Mouse (Mus musculus) forebrain, embryonic 10.5 days (tissue): ENCODE data around the gene Ing4. TPM values are rescaled to one million over a fixed set of nuclear protein-coding genes. Genes with fewer than 3 reads are reported as not detected.

Experiments used
- DNase-seq: peaks from one replicate; pipeline ENCODE4 v3.0.0-alpha.2; 2017; ENCODE audit warnings: low spot score; ENCODE audit errors: extremely low spot score
- H3K27ac ChIP-seq: fragments of 300-500 bp; sonication (generic); 2 replicates; pipeline ENCODE4 v1.5.1; 2016; ENCODE audit warnings: mild to moderate bottlenecking
- H3K27me3 ChIP-seq: fragments of 300-500 bp; sonication (generic); 2 replicates; pipeline ENCODE4 v1.6.1; 2016; ENCODE audit warnings: mild to moderate bottlenecking; ENCODE audit not compliant: poor library complexity, severe bottlenecking
- H3K36me3 ChIP-seq: fragments of 300-500 bp; sonication (generic); replicated peaks from 2 replicates; pipeline ENCODE4 v1.6.1; 2016; ENCODE audit warnings: mild to moderate bottlenecking, moderate library complexity
- H3K4me1 ChIP-seq: fragments of 300-500 bp; sonication (generic); 2 replicates; pipeline ENCODE4 v1.6.1; 2016
- H3K4me3 ChIP-seq: fragments of 300-500 bp; sonication (generic); 2 replicates; pipeline ENCODE4 v1.5.1; 2016; ENCODE audit warnings: mild to moderate bottlenecking, moderate library complexity
- H3K9me3 ChIP-seq: fragments of 300-500 bp; sonication (generic); 2 replicates; pipeline ENCODE4 v1.6.1; 2016; ENCODE audit warnings: mild to moderate bottlenecking, moderate library complexity
- WGBS: fragments of 180-500 bp; shearing (Covaris S2); methylation state at CpG from one replicate; pipeline ENCODE4 v1.1.7; 2016; 5-methylcytosine and 5-hydroxymethylcytosine counted together
- polyA plus RNA-seq: library from polyadenylated mRNA; unstranded; fragments of >200 nt; fragmentation: Nextera tagmentation; extraction: Ambion mirVana; gene quantifications from 2 replicates; pipeline ENCODE4 v1.2.1, GENCODE M21; 2016

The Ing4 gene
- polyA plus RNA-seq, result 117 and 121 TPM in 2 replicates

DNA sequence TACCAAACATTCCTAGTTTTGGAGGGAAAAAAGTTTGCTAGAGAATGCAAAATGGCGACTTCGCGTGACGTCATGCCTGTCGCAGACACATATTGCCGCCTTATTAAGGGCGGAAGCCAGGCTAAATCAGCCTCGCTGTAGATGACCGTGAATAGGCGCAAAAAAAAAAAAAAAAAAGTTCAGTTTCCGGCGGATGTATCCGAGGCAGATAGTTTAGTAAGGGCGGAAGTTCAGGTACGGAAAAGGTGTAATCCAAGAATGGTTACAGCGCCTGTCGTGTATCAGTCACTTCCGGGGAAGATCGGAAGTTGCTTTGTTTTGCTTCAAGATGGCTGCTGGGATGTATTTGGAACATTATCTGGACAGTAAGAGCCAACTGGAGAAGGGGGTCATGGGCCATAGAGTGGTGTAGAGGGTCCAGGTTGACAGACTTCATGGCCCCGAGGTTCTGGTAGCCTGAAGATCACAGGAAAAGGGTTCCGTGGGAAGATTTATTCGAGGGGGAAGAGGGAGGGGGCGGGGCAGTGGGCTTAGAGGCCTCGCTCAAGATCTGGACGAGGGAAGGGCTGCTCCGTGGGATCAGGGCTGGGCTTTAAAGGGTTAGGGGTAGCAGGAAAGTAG lies at the start of gene Ing4:
Gene Ing4 (plus strand): TSS at position 228 of the 621 bp plus-strand sequence.
- WGBS, result under 1% methylated on average over 26 of the region's 26 CpGs

GRCm38 (mm10) chr6:124992241-124992640 lies 47.3 kb upstream of the Ing4 start:
- WGBS, result 86% methylated on average over 4 of the region's 4 CpGs
- H3K9me3 ChIP-seq, result peaks cover 15% of the 10 kb centered on the region
- no peaks in the 10 kb centered on the region for H3K36me3 ChIP-seq
- H3K4me1 ChIP-seq, result peaks cover 21% of the 10 kb centered on the region
- no peak for DNase-seq
- no peak overlapping the region for H3K27ac ChIP-seq
- H3K27me3 ChIP-seq, result peaks cover 60% of the 10 kb centered on the region
- no peak overlapping the region for H3K4me3 ChIP-seq

More for the DNA sequence above, at the start of gene Ing4:
- no peaks in the 10 kb centered on the region for H3K9me3 ChIP-seq
- H3K27ac ChIP-seq, result peak within 1 kb of the TSS; percentile 91
- H3K4me1 ChIP-seq, result peaks cover 19% of the 10 kb centered on the region
- H3K36me3 ChIP-seq, result peaks cover 59% of the 10 kb centered on the region
- peak; percentile 85 for DNase-seq
- H3K27me3 ChIP-seq, result no peaks in the 10 kb centered on the region
- peak within 1 kb of the TSS; percentile 79 for H3K4me3 ChIP-seq

- DNase-seq, result no peak
- peaks cover 15% of the 10 kb centered on the region for H3K9me3 ChIP-seq
- H3K36me3 ChIP-seq, result no peaks in the 10 kb centered on the region
- peaks cover 71% of the 10 kb centered on the region for H3K27me3 ChIP-seq
- peaks cover 30% of the 10 kb centered on the region for H3K4me1 ChIP-seq
- H3K4me3 ChIP-seq, result no peak overlapping the region
- H3K27ac ChIP-seq, result no peak overlapping the region
- WGBS, result 85% methylated on average over 9 of the region's 9 CpGs
These were observed 46.2 kb upstream of the Ing4 start for GRCm38 (mm10) chr6:124993365-124993764.

GRCm38 (mm10) chr6:124993876-124994275 lies 45.7 kb upstream of the Ing4 start:
- Histone ChIP-seq H3K36me3 (no peaks in the 10 kb centered on the region), H3K9me3 (peaks cover 15% of the 10 kb centered on the region), H3K27me3 (peaks cover 76% of the 10 kb centered on the region), H3K4me1 (peaks cover 30% of the 10 kb centered on the region), H3K4me3 (peak overlapping the region; percentile 14; the same call in 1 of the 2 replicates), H3K27ac (peak overlapping the region; percentile 40; the same call in 1 of the 2 replicates)
- 18% methylated on average over 11 of the region's 11 CpGs for WGBS
- DNase-seq, result peak; percentile 42

DNA sequence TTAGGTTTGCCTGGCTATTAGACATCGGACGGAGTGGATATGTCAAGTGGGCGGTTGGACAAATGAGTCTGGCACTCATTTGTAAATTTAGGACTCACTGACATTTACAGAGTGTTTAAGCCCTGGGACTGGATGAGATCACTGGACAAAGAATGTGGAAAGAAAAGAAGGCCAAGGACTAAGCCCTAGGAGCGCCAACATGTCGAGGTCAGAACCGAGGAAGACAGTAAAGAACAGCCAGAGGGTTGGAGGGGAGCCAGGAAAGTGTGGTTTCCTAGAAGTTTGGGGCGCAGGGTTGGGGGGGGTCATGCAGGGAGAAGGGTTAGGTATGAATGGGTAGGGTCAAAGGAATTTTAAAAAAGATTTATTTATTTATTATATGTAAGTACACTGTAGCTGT lies 44.3 kb upstream of the Ing4 start:
- DNase-seq, result no peak
- peaks cover 7% of the 10 kb centered on the region for H3K9me3 ChIP-seq
- H3K4me3 ChIP-seq, result no peak overlapping the region
- peaks cover 36% of the 10 kb centered on the region for H3K4me1 ChIP-seq
- WGBS, result 91% methylated on average over 7 of the region's 7 CpGs
- no peak overlapping the region for H3K27ac ChIP-seq
- no peaks in the 10 kb centered on the region for H3K36me3 ChIP-seq
- H3K27me3 ChIP-seq, result peaks cover 90% of the 10 kb centered on the region

- H3K4me1 ChIP-seq, result peaks cover 36% of the 10 kb centered on the region
- DNase-seq, result no peak
- H3K27ac ChIP-seq, result no peak overlapping the region
- peaks cover 2% of the 10 kb centered on the region; the same call in 1 of the 2 replicates for H3K9me3 ChIP-seq
- 53% methylated on average over 8 of the region's 8 CpGs for WGBS
- peak overlapping the region; percentile 74; the same call in 1 of the 2 replicates for H3K4me3 ChIP-seq
- peaks cover 96% of the 10 kb centered on the region for H3K27me3 ChIP-seq
- no peaks in the 10 kb centered on the region for H3K36me3 ChIP-seq
These were observed 43.6 kb upstream of the Ing4 start for GRCm38 (mm10) chr6:124995831-124996403.

DNA sequence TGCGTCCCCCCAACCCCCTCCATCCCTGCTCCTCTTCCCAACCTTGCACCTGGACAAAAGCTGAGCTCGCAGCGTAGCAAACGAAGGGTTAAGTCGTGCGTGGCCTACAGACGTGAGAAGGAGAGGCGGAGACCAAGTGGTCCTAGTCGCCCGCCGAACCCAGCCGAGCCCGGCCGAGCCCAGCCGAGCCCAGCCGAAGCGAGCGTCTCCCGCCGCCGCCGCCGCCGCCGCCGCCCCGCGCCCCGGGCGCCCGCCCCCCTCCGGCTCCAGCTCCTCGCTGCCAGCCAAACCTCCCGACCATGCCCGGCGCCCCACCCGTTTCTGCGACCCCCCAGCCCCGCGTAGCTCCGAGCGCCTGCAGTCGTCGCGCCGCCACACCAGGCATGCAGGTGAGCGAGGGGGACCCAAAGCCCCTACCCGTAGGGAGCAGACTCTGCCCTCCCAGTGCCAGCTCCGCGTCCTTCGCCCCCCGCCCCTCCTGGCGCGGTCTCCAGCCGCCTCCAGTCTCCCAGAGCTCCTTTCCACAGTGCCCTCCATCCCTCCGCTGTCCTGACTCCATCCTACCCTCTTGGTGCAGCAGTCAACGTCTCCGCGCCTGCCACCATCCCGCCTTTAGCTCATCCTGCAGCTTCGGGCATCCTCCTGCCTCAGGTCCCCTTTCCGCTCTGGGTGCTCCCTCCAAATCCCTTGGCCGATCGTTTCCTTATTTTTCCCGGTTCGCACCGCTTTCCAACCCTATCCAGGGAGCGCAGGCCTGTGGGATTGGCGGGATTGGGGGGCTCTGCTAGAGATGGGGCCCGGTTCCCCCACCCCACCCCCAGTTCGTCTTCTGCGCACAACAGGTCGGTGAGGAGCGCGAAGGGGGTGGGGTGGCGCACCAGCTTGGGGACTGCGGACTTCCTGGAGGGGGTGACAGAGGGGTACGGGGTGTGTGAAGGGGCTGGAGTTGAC lies 42.7 kb upstream of the Ing4 start, which contains the start of gene Pianp:
Gene Pianp (plus strand): TSS at position 144 of the 951 bp plus-strand sequence.
- whole genome bisulfite sequencing, result under 1% methylated on average over 78 of the region's 78 CpGs

GRCm38 (mm10) chr6:124998066-124998465 lies 41.5 kb upstream of the Ing4 start:
- Histone ChIP-seq H3K4me1 (peaks cover 36% of the 10 kb centered on the region), H3K27ac (no peak overlapping the region), H3K36me3 (no peaks in the 10 kb centered on the region), H3K27me3 (peaks cover 99% of the 10 kb centered on the region), H3K4me3 (peak overlapping the region; percentile 74; the same call in 1 of the 2 replicates), H3K9me3 (no peaks in the 10 kb centered on the region)
- WGBS, result 7% methylated on average over 8 of the region's 8 CpGs
- no peak for DNase-seq

More for the DNA sequence above, 42.7 kb upstream of the Ing4 start, which contains the start of gene Pianp:
- DNase-seq, result peak; percentile 77
- no peaks in the 10 kb centered on the region for H3K36me3 ChIP-seq
- H3K27me3 ChIP-seq, result peaks cover 99% of the 10 kb centered on the region
- peak within 1 kb of the TSS; percentile 74 for H3K4me3 ChIP-seq
- H3K9me3 ChIP-seq, result no peaks in the 10 kb centered on the region
- peak within 1 kb of the TSS; percentile 83 for H3K27ac ChIP-seq
- H3K4me1 ChIP-seq, result peaks cover 36% of the 10 kb centered on the region

GRCm38 (mm10) chr6:124999091-124999490 lies 40.5 kb upstream of the Ing4 start:
- peaks cover 88% of the 10 kb centered on the region for H3K27me3 ChIP-seq
- 31% methylated on average over 14 of the region's 14 CpGs for WGBS

GRCm38 (mm10) chr6:124999546-124999945 lies 40.0 kb upstream of the Ing4 start:
- no peaks in the 10 kb centered on the region for H3K36me3 ChIP-seq

More at GRCm38 (mm10) chr6:124999091-124999490, 40.5 kb upstream of the Ing4 start:
- H3K4me3 ChIP-seq, result 0 out of 2 replicates have a peak overlapping the region, but pooled peaks have one; percentile 5
- no peaks in the 10 kb centered on the region for H3K36me3 ChIP-seq
- DNase-seq, result no peak
- no peaks in the 10 kb centered on the region for H3K9me3 ChIP-seq
- H3K4me1 ChIP-seq, result peaks cover 38% of the 10 kb centered on the region
- H3K27ac ChIP-seq, result no peak overlapping the region

DNA sequence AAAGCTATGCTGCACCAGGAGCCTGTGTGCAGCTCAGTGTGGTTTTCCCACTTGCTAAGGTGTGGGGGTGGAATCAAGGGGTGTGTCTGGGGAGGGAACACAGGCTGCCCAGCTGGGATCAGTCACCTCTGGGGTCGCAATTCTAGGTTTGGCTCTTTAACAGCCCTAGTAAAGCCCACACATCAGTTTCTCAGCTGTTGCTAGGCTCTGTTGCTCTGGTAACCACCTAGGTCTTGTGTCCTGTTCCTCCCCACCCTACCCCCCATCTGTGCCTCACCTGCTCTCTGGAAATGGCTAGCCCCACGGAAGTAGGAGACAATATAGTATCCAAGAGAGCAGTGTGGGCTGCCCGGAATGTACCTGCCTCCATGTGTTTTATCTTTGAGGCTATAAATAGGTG lies 35.9 kb upstream of the Ing4 start:
- 62% methylated on average over 3 of the region's 3 CpGs for WGBS
- H3K36me3 ChIP-seq, result no peaks in the 10 kb centered on the region
- no peaks in the 10 kb centered on the region for H3K9me3 ChIP-seq
- no peak overlapping the region for H3K27ac ChIP-seq
- H3K27me3 ChIP-seq, result peaks cover 42% of the 10 kb centered on the region
- H3K4me1 ChIP-seq, result peaks cover 27% of the 10 kb centered on the region
- H3K4me3 ChIP-seq, result no peak overlapping the region
- no peak for DNase-seq

More at GRCm38 (mm10) chr6:124999546-124999945, 40.0 kb upstream of the Ing4 start:
- Histone ChIP-seq H3K27ac (no peak overlapping the region), H3K4me1 (peaks cover 37% of the 10 kb centered on the region), H3K27me3 (peaks cover 84% of the 10 kb centered on the region), H3K4me3 (0 out of 2 replicates have a peak overlapping the region, but pooled peaks have one; percentile 5), H3K9me3 (no peaks in the 10 kb centered on the region)
- 35% methylated on average over 10 of the region's 10 CpGs for WGBS
- DNase-seq, result no peak

- Histone ChIP-seq H3K4me1 (peaks cover 26% of the 10 kb centered on the region), H3K9me3 (no peaks in the 10 kb centered on the region), H3K27ac (no peak overlapping the region), H3K27me3 (peaks cover 28% of the 10 kb centered on the region), H3K4me3 (no peak overlapping the region), H3K36me3 (no peaks in the 10 kb centered on the region)
- DNase-seq, result no peak
- 49% methylated on average over 3 of the region's 3 CpGs for WGBS
These were observed 34.5 kb upstream of the Ing4 start for GRCm38 (mm10) chr6:125005086-125005485.
